Mouse (Mus musculus): Measurements from ENCODE around the gene Olfr211. TPM values are rescaled to one million over a fixed set of nuclear protein-coding genes. Genes with fewer than 3 reads are reported as not detected.

Gene Olfr211
- not detected in 2 replicates for polyA plus RNA-seq (2015; fragmentation: Nextera tagmentation; extraction: Ambion mirVana)

- Histone ChIP-seq H3K36me3 (no peaks in the 10 kb centered on the region), H3K9ac (replicated peaks) (no peak within 1 kb of the TSS), H3K4me2 (replicated peaks) (no peak within 1 kb of the TSS), H3K9me3 (no peaks in the 10 kb centered on the region), H3K4me3 (no peak within 1 kb of the TSS), H3K4me1 (no peaks in the 10 kb centered on the region), H3K27me3 (no peaks in the 10 kb centered on the region), H3K27ac (replicated peaks) (no peak within 1 kb of the TSS)
- ATAC-seq (replicated peaks), result no peak
- 64% methylated on average over 4 of the region's 4 CpGs for WGBS
These were observed at the start of gene Olfr211 for GRCm38 (mm10) chr6:116488791-116489190. Gene Olfr211, plus strand, starts transcription at chr6:116489091.

- ATAC-seq (replicated peaks), result no peak
- WGBS, result 88% methylated on average over 6 of the region's 6 CpGs
These were observed 49.4 kb upstream of the Olfr211 start for GRCm38 (mm10) chr6:116439531-116439930.

GRCm38 (mm10) chr6:116440447-116440846 lies 48.4 kb upstream of the Olfr211 start:
- ATAC-seq (replicated peaks), result no peak
- H3K9me3 ChIP-seq, result no peaks in the 10 kb centered on the region
- H3K27me3 ChIP-seq, result no peaks in the 10 kb centered on the region
- no peak overlapping the region for H3K4me2 ChIP-seq (replicated peaks)
- no peaks in the 10 kb centered on the region for H3K4me1 ChIP-seq
- 79% methylated on average over 4 of the region's 4 CpGs for WGBS
- H3K27ac ChIP-seq (replicated peaks), result no peak overlapping the region
- no peak overlapping the region for H3K4me3 ChIP-seq
- no peak overlapping the region for H3K9ac ChIP-seq (replicated peaks)
- H3K36me3 ChIP-seq, result no peaks in the 10 kb centered on the region

More at GRCm38 (mm10) chr6:116439531-116439930, 49.4 kb upstream of the Olfr211 start:
- no peaks in the 10 kb centered on the region for H3K9me3 ChIP-seq
- H3K4me2 ChIP-seq (replicated peaks), result no peak overlapping the region
- H3K9ac ChIP-seq (replicated peaks), result no peak overlapping the region
- no peaks in the 10 kb centered on the region for H3K36me3 ChIP-seq
- no peaks in the 10 kb centered on the region for H3K4me1 ChIP-seq
- H3K27me3 ChIP-seq, result no peaks in the 10 kb centered on the region
- H3K27ac ChIP-seq (replicated peaks), result no peak overlapping the region
- H3K4me3 ChIP-seq, result no peak overlapping the region

GRCm38 (mm10) chr6:116440849-116441248 lies 48.0 kb upstream of the Olfr211 start:
- Histone ChIP-seq H3K4me3 (no peak overlapping the region), H3K4me1 (no peaks in the 10 kb centered on the region), H3K27me3 (no peaks in the 10 kb centered on the region), H3K9me3 (no peaks in the 10 kb centered on the region), H3K36me3 (no peaks in the 10 kb centered on the region), H3K27ac (replicated peaks) (no peak overlapping the region), H3K9ac (replicated peaks) (no peak overlapping the region), H3K4me2 (replicated peaks) (no peak overlapping the region)
- 95% methylated on average over 4 of the region's 4 CpGs for WGBS
- ATAC-seq (replicated peaks), result no peak

- H3K4me2 ChIP-seq (replicated peaks), result no peak overlapping the region
- H3K36me3 ChIP-seq, result no peaks in the 10 kb centered on the region
- H3K27ac ChIP-seq (replicated peaks), result no peak overlapping the region
- H3K4me1 ChIP-seq, result peaks cover 3% of the 10 kb centered on the region
- H3K9ac ChIP-seq (replicated peaks), result no peak overlapping the region
- peaks cover 11% of the 10 kb centered on the region for H3K27me3 ChIP-seq
- ATAC-seq (replicated peaks), result no peak
- H3K4me3 ChIP-seq, result no peak overlapping the region
- 77% methylated on average over 4 of the region's 4 CpGs for WGBS
- no peaks in the 10 kb centered on the region for H3K9me3 ChIP-seq
These were observed 33.1 kb upstream of the Olfr211 start for GRCm38 (mm10) chr6:116455781-116456180.

- 98% methylated on average over 1 of the region's 1 CpGs for WGBS
- Histone ChIP-seq H3K4me2 (replicated peaks) (no peak overlapping the region), H3K27ac (replicated peaks) (no peak overlapping the region), H3K4me1 (peaks cover 6% of the 10 kb centered on the region), H3K27me3 (peaks cover 17% of the 10 kb centered on the region), H3K9me3 (no peaks in the 10 kb centered on the region), H3K36me3 (no peaks in the 10 kb centered on the region), H3K9ac (replicated peaks) (no peak overlapping the region), H3K4me3 (no peak overlapping the region)
- ATAC-seq (replicated peaks), result no peak
These were observed 32.4 kb upstream of the Olfr211 start for GRCm38 (mm10) chr6:116456482-116456881.

- no peak overlapping the region for H3K27ac ChIP-seq (replicated peaks)
- H3K4me2 ChIP-seq (replicated peaks), result no peak overlapping the region
- H3K36me3 ChIP-seq, result no peaks in the 10 kb centered on the region
- no peak overlapping the region for H3K4me3 ChIP-seq
- H3K9ac ChIP-seq (replicated peaks), result no peak overlapping the region
- no peaks in the 10 kb centered on the region for H3K9me3 ChIP-seq
- no peak for ATAC-seq (replicated peaks)
- peaks cover 6% of the 10 kb centered on the region for H3K4me1 ChIP-seq
- H3K27me3 ChIP-seq, result peaks cover 20% of the 10 kb centered on the region
- 72% methylated on average over 4 of the region's 4 CpGs for WGBS
These were observed 30.2 kb upstream of the Olfr211 start for GRCm38 (mm10) chr6:116458728-116459127.

- peaks cover 20% of the 10 kb centered on the region for H3K27me3 ChIP-seq
- H3K9ac ChIP-seq (replicated peaks), result no peak overlapping the region
- H3K4me3 ChIP-seq, result no peak overlapping the region
- peaks cover 6% of the 10 kb centered on the region for H3K4me1 ChIP-seq
- no peaks in the 10 kb centered on the region for H3K36me3 ChIP-seq
- no peaks in the 10 kb centered on the region for H3K9me3 ChIP-seq
- ATAC-seq (replicated peaks), result no peak
- WGBS, result 81% methylated on average over 2 of the region's 2 CpGs
- no peak overlapping the region for H3K4me2 ChIP-seq (replicated peaks)
- H3K27ac ChIP-seq (replicated peaks), result no peak overlapping the region
These were observed 29.7 kb upstream of the Olfr211 start for GRCm38 (mm10) chr6:116459232-116459631.

GRCm38 (mm10) chr6:116460544-116461283 lies 28.2 kb upstream of the Olfr211 start, which contains the start of gene Alox5:
Gene Alox5, minus strand, starts transcription at chr6:116461178.
- peaks cover 20% of the 10 kb centered on the region for H3K27me3 ChIP-seq
- no peaks in the 10 kb centered on the region for H3K36me3 ChIP-seq
- 0 out of 2 replicates have a peak within 1 kb of the TSS, but pooled peaks have one; percentile 15 for H3K9ac ChIP-seq (replicated peaks)
- H3K9me3 ChIP-seq, result no peaks in the 10 kb centered on the region
- ATAC-seq (replicated peaks), result no peak
- H3K4me3 ChIP-seq, result peak within 1 kb of the TSS; percentile 29
- H3K4me1 ChIP-seq, result peaks cover 6% of the 10 kb centered on the region
- WGBS, result 3% methylated on average over 43 of the region's 43 CpGs
- peak within 1 kb of the TSS; percentile 47 for H3K4me2 ChIP-seq (replicated peaks)
- H3K27ac ChIP-seq (replicated peaks), result no peak within 1 kb of the TSS

GRCm38 (mm10) chr6:116468081-116468480 lies 20.8 kb upstream of the Olfr211 start:
- no peaks in the 10 kb centered on the region for H3K27me3 ChIP-seq
- no peaks in the 10 kb centered on the region for H3K9me3 ChIP-seq
- no peaks in the 10 kb centered on the region for H3K36me3 ChIP-seq
- no peak for ATAC-seq (replicated peaks)
- no peaks in the 10 kb centered on the region for H3K4me1 ChIP-seq
- no peak overlapping the region for H3K4me2 ChIP-seq (replicated peaks)
- 41% methylated on average over 3 of the region's 3 CpGs for WGBS
- no peak overlapping the region for H3K4me3 ChIP-seq
- no peak overlapping the region for H3K27ac ChIP-seq (replicated peaks)
- no peak overlapping the region for H3K9ac ChIP-seq (replicated peaks)

GRCm38 (mm10) chr6:116485081-116485480 lies 3.8 kb upstream of the Olfr211 start:
- WGBS, result 92% methylated on average over 1 of the region's 1 CpGs
- Histone ChIP-seq H3K4me3 (no peak overlapping the region), H3K27ac (replicated peaks) (no peak overlapping the region), H3K27me3 (no peaks in the 10 kb centered on the region), H3K36me3 (no peaks in the 10 kb centered on the region), H3K9me3 (no peaks in the 10 kb centered on the region), H3K4me1 (no peaks in the 10 kb centered on the region), H3K4me2 (replicated peaks) (no peak overlapping the region), H3K9ac (replicated peaks) (no peak overlapping the region)
- no peak for ATAC-seq (replicated peaks)

- Histone ChIP-seq H3K4me3 (no peak overlapping the region), H3K9me3 (no peaks in the 10 kb centered on the region), H3K4me1 (no peaks in the 10 kb centered on the region), H3K4me2 (replicated peaks) (no peak overlapping the region), H3K27me3 (no peaks in the 10 kb centered on the region), H3K9ac (replicated peaks) (no peak overlapping the region), H3K36me3 (no peaks in the 10 kb centered on the region), H3K27ac (replicated peaks) (no peak overlapping the region)
- no peak for ATAC-seq (replicated peaks)
- WGBS, result 65% methylated on average over 1 of the region's 1 CpGs
These were observed 2.1 kb upstream of the Olfr211 start for GRCm38 (mm10) chr6:116486833-116487232.

- no peak overlapping the region for H3K4me2 ChIP-seq (replicated peaks)
- no peaks in the 10 kb centered on the region for H3K9me3 ChIP-seq
- no peak overlapping the region for H3K4me3 ChIP-seq
- H3K27ac ChIP-seq (replicated peaks), result no peak overlapping the region
- no peaks in the 10 kb centered on the region for H3K27me3 ChIP-seq
- no peak for ATAC-seq (replicated peaks)
- no peak overlapping the region for H3K9ac ChIP-seq (replicated peaks)
- H3K4me1 ChIP-seq, result no peaks in the 10 kb centered on the region
- no peaks in the 10 kb centered on the region for H3K36me3 ChIP-seq
- WGBS, result 90% methylated on average over 5 of the region's 5 CpGs
These were observed 4.9 kb downstream of the Olfr211 start for GRCm38 (mm10) chr6:116493742-116494141.

Measured in forebrain, embryonic 15.5 days (tissue).